Mouse (Mus musculus): ENCODE data around the gene Paxip1. TPM values are rescaled to one million over a fixed set of nuclear protein-coding genes. Genes with fewer than 3 reads are reported as not detected.
A peak's percentile ranks its signal among the peaks of the same experiment; 100 is the strongest.

Gene Paxip1
- 22.2 and 23.9 TPM in 2 replicates for polyA plus RNA-seq (2014; fragmentation: Nextera tagmentation; extraction: Ambion mirVana)

DNA sequence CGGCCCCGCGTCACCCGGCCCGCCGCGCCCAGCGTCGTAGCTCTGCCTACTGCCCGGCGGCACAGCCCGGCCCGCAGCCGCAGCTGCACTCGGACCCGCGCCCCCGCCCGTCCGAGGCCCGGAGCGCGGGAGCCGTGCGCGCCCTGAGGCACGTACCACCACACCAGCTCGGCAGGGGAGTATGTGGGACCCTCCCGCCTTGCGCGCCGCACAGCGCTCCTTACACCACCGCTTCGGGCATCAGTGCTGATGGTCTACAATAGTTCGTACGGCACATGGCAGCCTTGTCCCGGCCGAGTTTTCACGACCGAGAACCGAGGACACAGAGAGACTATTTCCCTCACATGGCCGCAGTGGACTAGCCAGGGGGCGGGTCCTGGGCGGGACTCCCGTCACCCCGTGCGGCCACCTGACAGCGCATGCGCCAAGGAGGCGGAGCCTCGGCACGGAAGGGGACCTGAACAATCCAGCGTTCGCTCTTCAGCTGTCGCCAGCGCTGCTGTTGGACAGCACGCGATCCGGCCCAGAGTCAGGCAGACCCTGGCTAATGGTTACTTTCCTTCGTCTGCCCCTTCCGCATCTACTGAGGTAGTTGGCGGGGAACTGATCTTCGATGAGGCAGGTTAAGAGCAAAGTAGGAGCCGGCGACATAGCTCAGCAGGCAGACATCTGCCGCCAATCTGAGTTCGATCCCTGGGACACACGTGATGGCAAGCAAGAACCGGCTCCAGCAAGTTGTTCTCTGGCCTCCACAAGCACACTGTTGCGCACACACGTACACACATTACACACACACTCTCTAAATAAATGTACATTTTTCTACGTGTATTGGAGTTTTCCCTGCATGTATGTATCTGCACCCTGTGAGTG lies at the start of gene Paxip1:
TSS of gene Paxip1 (minus strand) at position 389 of the 870 bp plus-strand sequence.
- H3K36me3 ChIP-seq (ENCODE audit: control insufficient read depth, insufficient read depth, low read length): peaks cover 28% of the 10 kb centered on the region
- H3K27me3 ChIP-seq (ENCODE audit: control insufficient read depth, insufficient read depth, low read length): no peaks in the 10 kb centered on the region
- H3K4me2 ChIP-seq (ENCODE audit: low read length): peak within 1 kb of the TSS; percentile 66
- ATAC-seq (ENCODE audit: insufficient number of reproducible peaks, insufficient read depth, low FRiP score, low read depth): peak; percentile 96
- H3K9me3 ChIP-seq (ENCODE audit: control insufficient read depth, low read length): no peaks in the 10 kb centered on the region
- under 1% methylated on average over 70 of the region's 73 CpGs for WGBS
- H3K9ac ChIP-seq (ENCODE audit: low read length): peak within 1 kb of the TSS; percentile 91
- H3K4me1 ChIP-seq (ENCODE audit: control insufficient read depth in 2 of 2, insufficient read depth in 2 of 2, low read length in 2 of 2): peaks cover 9 to 22% of the 10 kb centered on the region in 2 experiments
- peak within 1 kb of the TSS; percentile 70 to 77 for H3K4me3 ChIP-seq (ENCODE audit: control insufficient read depth in 1 of 2, insufficient read depth in 1 of 2, low read depth in 1 of 2, low read length in 2 of 2)
- H3K27ac ChIP-seq (replicated peaks in 1 of 2; ENCODE audit: control insufficient read depth in 1 of 2, insufficient read depth in 1 of 2, low read depth in 2 of 2, low read length in 2 of 2): peak within 1 kb of the TSS; percentile 93 to 96

DNA sequence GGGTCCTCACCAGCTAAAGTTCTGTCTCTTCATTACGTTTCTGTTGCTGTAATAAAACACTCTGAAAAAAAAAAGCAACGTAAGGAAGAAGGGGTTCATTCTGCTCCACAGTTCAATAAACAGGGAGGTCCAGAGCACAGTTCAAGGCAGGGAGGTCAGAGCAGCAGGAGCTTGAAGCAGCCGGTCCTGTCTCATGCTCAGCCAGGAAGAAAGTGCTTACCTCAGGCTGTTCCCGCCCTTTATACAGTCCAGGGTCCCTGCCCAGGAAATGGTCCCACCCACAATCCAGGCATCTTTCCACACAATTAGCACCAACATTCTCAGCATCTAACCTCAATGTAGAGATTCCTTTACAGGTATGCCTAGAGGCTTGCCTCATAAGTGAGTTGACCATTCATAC lies 46.6 kb upstream of the Paxip1 start:
- H3K4me1 ChIP-seq (ENCODE audit: control insufficient read depth in 2 of 2, insufficient read depth in 2 of 2, low read length in 2 of 2): peaks cover 0 to 2% of the 10 kb centered on the region in 2 experiments; a peak in 1 of 4 replicates
- no peak for ATAC-seq (ENCODE audit: insufficient number of reproducible peaks, insufficient read depth, low FRiP score, low read depth)
- H3K9ac ChIP-seq (ENCODE audit: low read length): no peak overlapping the region
- peaks cover 19% of the 10 kb centered on the region for H3K27me3 ChIP-seq (ENCODE audit: control insufficient read depth, insufficient read depth, low read length)
- no peak overlapping the region for H3K4me2 ChIP-seq (ENCODE audit: low read length)
- no peaks in the 10 kb centered on the region for H3K9me3 ChIP-seq (ENCODE audit: control insufficient read depth, low read length)
- no peaks in the 10 kb centered on the region for H3K36me3 ChIP-seq (ENCODE audit: control insufficient read depth, insufficient read depth, low read length)
- H3K4me3 ChIP-seq (ENCODE audit: control insufficient read depth in 1 of 2, insufficient read depth in 1 of 2, low read depth in 1 of 2, low read length in 2 of 2): no peak overlapping the region
- no peak overlapping the region for H3K27ac ChIP-seq (replicated peaks in 1 of 2; ENCODE audit: control insufficient read depth in 1 of 2, insufficient read depth in 1 of 2, low read depth in 2 of 2, low read length in 2 of 2)
- 55% methylated on average over 4 of the region's 4 CpGs for WGBS

DNA sequence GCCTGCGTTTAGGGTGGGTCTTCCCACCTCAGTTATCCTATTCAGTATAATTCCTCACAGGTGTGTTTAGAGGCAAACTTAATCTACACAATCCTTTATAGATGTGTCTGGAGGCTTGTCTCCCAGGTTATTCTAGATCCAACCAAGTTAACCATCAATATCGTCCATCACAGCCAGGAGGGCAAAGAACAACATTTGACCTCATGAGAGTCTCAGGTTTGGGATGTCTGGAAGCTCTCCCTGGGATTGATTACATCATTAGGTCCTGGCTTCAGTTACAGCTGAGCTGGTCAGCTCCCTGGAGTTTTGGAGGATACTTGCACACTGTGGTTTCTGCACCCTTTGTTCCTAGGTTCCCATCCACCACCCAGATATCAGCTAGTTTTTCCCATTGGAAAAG lies 43.6 kb upstream of the Paxip1 start:
- no peaks in the 10 kb centered on the region for H3K4me1 ChIP-seq (ENCODE audit: control insufficient read depth in 2 of 2, insufficient read depth in 2 of 2, low read length in 2 of 2)
- WGBS: 85% methylated on average over 2 of the region's 2 CpGs
- no peak for ATAC-seq (ENCODE audit: insufficient number of reproducible peaks, insufficient read depth, low FRiP score, low read depth)

DNA sequence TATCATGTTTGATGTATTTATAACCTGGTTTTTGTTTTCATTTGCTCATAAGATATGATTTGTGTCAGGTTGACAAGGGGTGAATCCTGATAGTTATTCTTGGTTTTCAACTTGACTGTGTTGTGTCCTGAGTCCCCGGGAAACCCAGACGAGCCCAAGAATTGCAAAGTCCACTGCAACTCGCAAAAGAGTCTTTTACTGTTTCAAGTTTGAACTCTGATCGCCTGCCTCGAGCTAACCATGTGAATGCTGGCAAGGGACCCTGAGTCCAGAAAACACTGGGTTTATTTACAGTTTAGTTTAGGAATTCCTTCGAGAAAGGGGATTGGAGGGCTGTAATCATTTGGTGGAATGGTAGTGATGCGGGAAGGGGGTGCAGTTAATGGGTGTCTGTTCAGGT lies 36.5 kb upstream of the Paxip1 start:
- WGBS: 78% methylated on average over 7 of the region's 7 CpGs
- ATAC-seq (ENCODE audit: insufficient number of reproducible peaks, insufficient read depth, low FRiP score, low read depth): no peak

More for the DNA sequence above, 43.6 kb upstream of the Paxip1 start:
- H3K9me3 ChIP-seq (ENCODE audit: control insufficient read depth, low read length): no peaks in the 10 kb centered on the region
- H3K36me3 ChIP-seq (ENCODE audit: control insufficient read depth, insufficient read depth, low read length): no peaks in the 10 kb centered on the region
- H3K4me2 ChIP-seq (ENCODE audit: low read length): no peak overlapping the region
- H3K9ac ChIP-seq (ENCODE audit: low read length): no peak overlapping the region
- no peaks in the 10 kb centered on the region for H3K27me3 ChIP-seq (ENCODE audit: control insufficient read depth, insufficient read depth, low read length)
- H3K4me3 ChIP-seq (ENCODE audit: control insufficient read depth in 1 of 2, insufficient read depth in 1 of 2, low read depth in 1 of 2, low read length in 2 of 2): no peak overlapping the region
- H3K27ac ChIP-seq (replicated peaks in 1 of 2; ENCODE audit: control insufficient read depth in 1 of 2, insufficient read depth in 1 of 2, low read depth in 2 of 2, low read length in 2 of 2): no peak overlapping the region

DNA sequence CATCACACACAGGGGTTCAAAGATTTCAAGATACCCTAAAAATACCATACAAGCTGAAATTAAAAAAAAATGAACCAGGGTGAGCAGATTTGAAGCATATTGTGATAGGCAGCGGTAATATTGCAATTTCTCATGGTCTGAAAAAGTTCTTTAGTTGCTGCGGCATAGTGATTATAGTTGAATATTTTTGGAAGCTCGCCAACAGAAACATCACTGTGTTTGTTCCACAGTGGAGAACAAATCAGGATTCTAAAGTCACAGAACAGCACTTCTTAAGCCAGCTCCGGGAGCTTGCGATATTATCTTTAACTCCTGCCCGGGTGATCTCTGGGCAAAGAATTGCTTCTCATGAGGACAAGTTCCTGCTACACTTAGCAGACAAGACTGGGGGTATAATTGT lies 29.7 kb upstream of the Paxip1 start:
- Histone ChIP-seq H3K27ac (replicated peaks in 1 of 2; ENCODE audit: control insufficient read depth in 1 of 2, insufficient read depth in 1 of 2, low read depth in 2 of 2, low read length in 2 of 2) (no peak overlapping the region), H3K9ac (ENCODE audit: low read length) (no peak overlapping the region), H3K4me2 (ENCODE audit: low read length) (no peak overlapping the region), H3K36me3 (ENCODE audit: control insufficient read depth, insufficient read depth, low read length) (no peaks in the 10 kb centered on the region), H3K4me3 (ENCODE audit: control insufficient read depth in 1 of 2, insufficient read depth in 1 of 2, low read depth in 1 of 2, low read length in 2 of 2) (no peak overlapping the region), H3K4me1 (ENCODE audit: control insufficient read depth in 2 of 2, insufficient read depth in 2 of 2, low read length in 2 of 2) (no peaks in the 10 kb centered on the region), H3K27me3 (ENCODE audit: control insufficient read depth, insufficient read depth, low read length) (no peaks in the 10 kb centered on the region), H3K9me3 (ENCODE audit: control insufficient read depth, low read length) (no peaks in the 10 kb centered on the region)
- ATAC-seq (ENCODE audit: insufficient number of reproducible peaks, insufficient read depth, low FRiP score, low read depth): no peak
- 50% methylated on average over 6 of the region's 6 CpGs for WGBS

More for the DNA sequence above, 36.5 kb upstream of the Paxip1 start:
- Histone ChIP-seq H3K27ac (replicated peaks in 1 of 2; ENCODE audit: control insufficient read depth in 1 of 2, insufficient read depth in 1 of 2, low read depth in 2 of 2, low read length in 2 of 2) (no peak overlapping the region), H3K27me3 (ENCODE audit: control insufficient read depth, insufficient read depth, low read length) (no peaks in the 10 kb centered on the region), H3K4me2 (ENCODE audit: low read length) (no peak overlapping the region), H3K4me3 (ENCODE audit: control insufficient read depth in 1 of 2, insufficient read depth in 1 of 2, low read depth in 1 of 2, low read length in 2 of 2) (no peak overlapping the region), H3K9me3 (ENCODE audit: control insufficient read depth, low read length) (no peaks in the 10 kb centered on the region), H3K36me3 (ENCODE audit: control insufficient read depth, insufficient read depth, low read length) (no peaks in the 10 kb centered on the region), H3K4me1 (ENCODE audit: control insufficient read depth in 2 of 2, insufficient read depth in 2 of 2, low read length in 2 of 2) (no peaks in the 10 kb centered on the region), H3K9ac (ENCODE audit: low read length) (no peak overlapping the region)

DNA sequence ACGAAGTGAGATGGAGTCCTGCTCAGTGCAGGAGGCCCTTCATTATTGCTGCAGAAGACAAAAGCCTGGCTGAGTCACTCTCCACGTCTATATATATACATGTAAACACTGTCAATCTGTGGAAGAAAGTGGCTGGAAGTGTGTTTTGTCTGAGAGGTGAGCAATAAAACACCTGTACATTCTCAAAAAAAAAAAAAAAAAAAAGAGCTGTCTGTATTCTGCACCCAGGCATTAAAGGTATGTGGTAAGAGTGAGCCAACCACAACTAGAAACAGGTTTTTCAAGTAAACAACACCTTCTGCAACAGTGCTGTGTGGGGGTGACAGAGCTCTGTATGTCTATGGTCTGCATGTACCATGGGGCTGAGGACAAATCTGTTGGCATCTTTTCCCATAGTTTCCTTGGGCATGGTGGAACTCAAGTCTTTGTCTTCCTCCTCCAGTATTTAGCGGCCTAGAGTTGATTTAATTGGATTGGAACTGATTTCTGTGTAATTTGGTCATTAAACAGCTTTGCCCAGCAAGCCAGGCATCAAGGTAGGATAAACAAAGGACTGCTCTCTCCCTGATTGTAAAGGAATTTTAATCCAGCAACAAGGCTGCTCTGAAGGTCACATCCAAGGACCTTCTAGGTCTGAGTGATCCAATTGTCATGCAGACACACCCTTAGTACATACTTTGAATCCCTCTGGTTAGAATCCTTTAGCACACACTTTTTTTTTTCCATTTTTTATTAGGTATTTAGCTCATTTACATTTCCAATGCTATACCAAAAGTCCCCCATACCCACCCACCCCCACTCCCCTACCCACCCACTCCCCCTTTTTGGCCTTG lies 27.6 kb upstream of the Paxip1 start:
- Histone ChIP-seq H3K4me2 (ENCODE audit: low read length) (no peak overlapping the region), H3K9me3 (ENCODE audit: control insufficient read depth, low read length) (no peaks in the 10 kb centered on the region), H3K27me3 (ENCODE audit: control insufficient read depth, insufficient read depth, low read length) (no peaks in the 10 kb centered on the region), H3K4me3 (ENCODE audit: control insufficient read depth in 1 of 2, insufficient read depth in 1 of 2, low read depth in 1 of 2, low read length in 2 of 2) (no peak overlapping the region), H3K27ac (replicated peaks in 1 of 2; ENCODE audit: control insufficient read depth in 1 of 2, insufficient read depth in 1 of 2, low read depth in 2 of 2, low read length in 2 of 2) (no peak overlapping the region), H3K36me3 (ENCODE audit: control insufficient read depth, insufficient read depth, low read length) (no peaks in the 10 kb centered on the region), H3K4me1 (ENCODE audit: control insufficient read depth in 2 of 2, insufficient read depth in 2 of 2, low read length in 2 of 2) (no peaks in the 10 kb centered on the region), H3K9ac (ENCODE audit: low read length) (no peak overlapping the region)
- ATAC-seq (ENCODE audit: insufficient number of reproducible peaks, insufficient read depth, low FRiP score, low read depth): no peak
- WGBS: 66% methylated on average over 3 of the region's 3 CpGs

DNA sequence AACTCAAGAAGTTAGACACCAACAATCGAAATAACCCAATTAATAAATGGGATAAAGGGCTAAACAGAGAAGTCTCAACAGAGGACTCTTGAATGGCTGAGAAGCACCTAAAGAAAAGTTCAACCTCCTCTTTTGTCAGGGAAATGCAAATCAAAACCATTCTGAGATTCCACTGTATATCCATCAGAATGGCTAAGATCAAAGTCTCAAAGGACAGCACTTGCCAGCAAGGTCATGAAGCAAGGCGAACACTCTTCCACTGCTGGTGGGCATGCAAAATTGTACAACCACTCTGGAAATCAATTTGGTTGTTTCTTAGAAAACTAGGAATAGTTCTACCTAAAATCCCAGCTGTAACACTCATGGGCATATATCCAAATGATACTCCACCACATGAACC lies 22.8 kb upstream of the Paxip1 start:
- ATAC-seq (ENCODE audit: insufficient number of reproducible peaks, insufficient read depth, low FRiP score, low read depth): no peak
- Histone ChIP-seq H3K9me3 (ENCODE audit: control insufficient read depth, low read length) (no peaks in the 10 kb centered on the region), H3K36me3 (ENCODE audit: control insufficient read depth, insufficient read depth, low read length) (no peaks in the 10 kb centered on the region), H3K27ac (replicated peaks in 1 of 2; ENCODE audit: control insufficient read depth in 1 of 2, insufficient read depth in 1 of 2, low read depth in 2 of 2, low read length in 2 of 2) (no peak overlapping the region), H3K4me3 (ENCODE audit: control insufficient read depth in 1 of 2, insufficient read depth in 1 of 2, low read depth in 1 of 2, low read length in 2 of 2) (no peak overlapping the region), H3K9ac (ENCODE audit: low read length) (no peak overlapping the region), H3K4me2 (ENCODE audit: low read length) (no peak overlapping the region), H3K4me1 (ENCODE audit: control insufficient read depth in 2 of 2, insufficient read depth in 2 of 2, low read length in 2 of 2) (no peaks in the 10 kb centered on the region), H3K27me3 (ENCODE audit: control insufficient read depth, insufficient read depth, low read length) (no peaks in the 10 kb centered on the region)
- 84% methylated on average over 2 of the region's 2 CpGs for WGBS
